Mouse (Mus musculus) heart, embryonic 14.5 days (tissue): Measurements from ENCODE around the gene Mesp2. TPM values are rescaled to one million over a fixed set of nuclear protein-coding genes. Genes with fewer than 3 reads are reported as not detected.
"Not testable (repeated sequence)": the region's sequence is repeated elsewhere in the genome, so short reads cannot be mapped to it uniquely, and the experiment has no call there.

Source experiments
- ATAC-seq: fragments of 200-750 bp; cut with Nextera tagmentation; 2 replicates; pipeline ENCODE4 v1.8.0; 2017; ENCODE audit warnings: low read depth, moderate TSS enrichment; ENCODE audit not compliant: insufficient number of reproducible peaks, insufficient read depth, low FRiP score
- H3K27ac ChIP-seq, 2 experiments: fragments of 200-500 bp in 1 of 2; fragments of 300-500 bp in 1 of 2; sonication (generic) in 1 of 2; replicated peaks in 1 of 2; 2 replicates each; pipeline ENCODE4 v1.5.1; 2012 to 2014; ENCODE audit warnings: low read depth in 2 of 2, low read length in 2 of 2, control low read depth in 1 of 2, mild to moderate bottlenecking in 1 of 2, mixed read lengths in 1 of 2; ENCODE audit not compliant: control insufficient read depth in 1 of 2, insufficient read depth in 1 of 2
- H3K27me3 ChIP-seq: fragments of 300-500 bp; sonication (generic); 2 replicates; pipeline ENCODE4 v1.6.1; 2014; ENCODE audit warnings: mild to moderate bottlenecking, low read length, control low read depth; ENCODE audit not compliant: control insufficient read depth, insufficient read depth
- H3K36me3 ChIP-seq: fragments of 300-500 bp; sonication (generic); 2 replicates; pipeline ENCODE4 v1.6.1; 2014; ENCODE audit warnings: mild to moderate bottlenecking, control low read depth, low read length, mixed read lengths; ENCODE audit not compliant: control insufficient read depth, insufficient read depth
- H3K4me1 ChIP-seq, 2 experiments: fragments of 200-500 bp in 1 of 2; fragments of 300-500 bp in 1 of 2; sonication (generic) in 1 of 2; 2 replicates each; pipeline ENCODE4 v1.6.1; 2012 to 2014; ENCODE audit warnings: low read length in 2 of 2, control low read depth in 1 of 2, mixed read lengths in 1 of 2; ENCODE audit not compliant: control insufficient read depth in 2 of 2, insufficient read depth in 2 of 2
- H3K4me2 ChIP-seq: fragments of 300-500 bp; sonication (generic); 2 replicates; pipeline ENCODE4 v1.6.1; 2014; ENCODE audit warnings: mild to moderate bottlenecking, low read length
- H3K4me3 ChIP-seq, 2 experiments: fragments of 200-500 bp in 1 of 2; fragments of 300-500 bp in 1 of 2; sonication (generic) in 1 of 2; 2 replicates each; pipeline ENCODE4 v1.5.1; 2012 to 2014; ENCODE audit warnings: low read length in 2 of 2, mild to moderate bottlenecking in 2 of 2, control low read depth in 1 of 2, low read depth in 1 of 2, moderate library complexity in 1 of 2; ENCODE audit not compliant: control insufficient read depth in 1 of 2, insufficient read depth in 1 of 2
- H3K9ac ChIP-seq: fragments of 300-500 bp; sonication (generic); 2 replicates; pipeline ENCODE4 v1.6.1; 2014; ENCODE audit warnings: mild to moderate bottlenecking, low read length
- H3K9me3 ChIP-seq: fragments of 300-500 bp; sonication (generic); 2 replicates; pipeline ENCODE4 v1.6.1; 2016; ENCODE audit warnings: low read length, control low read depth; ENCODE audit not compliant: control insufficient read depth
- WGBS: fragments of 180-500 bp; shearing (Covaris S2); extraction: QIAGEN DNeasy Blood & Tissue Kit; methylation state at CpG from one replicate; pipeline ENCODE4 v1.1.7; 2014; 5-methylcytosine and 5-hydroxymethylcytosine counted together
- polyA plus RNA-seq: library from polyadenylated mRNA; unstranded; fragments of >200 nt; fragmentation: Nextera tagmentation; extraction: Ambion mirVana; gene quantifications from 2 replicates; pipeline ENCODE4 v1.2.1, GENCODE M21; 2014

Gene Mesp2
- polyA plus RNA-seq, 1 experiment from 2014 or later = 0.27 TPM

DNA sequence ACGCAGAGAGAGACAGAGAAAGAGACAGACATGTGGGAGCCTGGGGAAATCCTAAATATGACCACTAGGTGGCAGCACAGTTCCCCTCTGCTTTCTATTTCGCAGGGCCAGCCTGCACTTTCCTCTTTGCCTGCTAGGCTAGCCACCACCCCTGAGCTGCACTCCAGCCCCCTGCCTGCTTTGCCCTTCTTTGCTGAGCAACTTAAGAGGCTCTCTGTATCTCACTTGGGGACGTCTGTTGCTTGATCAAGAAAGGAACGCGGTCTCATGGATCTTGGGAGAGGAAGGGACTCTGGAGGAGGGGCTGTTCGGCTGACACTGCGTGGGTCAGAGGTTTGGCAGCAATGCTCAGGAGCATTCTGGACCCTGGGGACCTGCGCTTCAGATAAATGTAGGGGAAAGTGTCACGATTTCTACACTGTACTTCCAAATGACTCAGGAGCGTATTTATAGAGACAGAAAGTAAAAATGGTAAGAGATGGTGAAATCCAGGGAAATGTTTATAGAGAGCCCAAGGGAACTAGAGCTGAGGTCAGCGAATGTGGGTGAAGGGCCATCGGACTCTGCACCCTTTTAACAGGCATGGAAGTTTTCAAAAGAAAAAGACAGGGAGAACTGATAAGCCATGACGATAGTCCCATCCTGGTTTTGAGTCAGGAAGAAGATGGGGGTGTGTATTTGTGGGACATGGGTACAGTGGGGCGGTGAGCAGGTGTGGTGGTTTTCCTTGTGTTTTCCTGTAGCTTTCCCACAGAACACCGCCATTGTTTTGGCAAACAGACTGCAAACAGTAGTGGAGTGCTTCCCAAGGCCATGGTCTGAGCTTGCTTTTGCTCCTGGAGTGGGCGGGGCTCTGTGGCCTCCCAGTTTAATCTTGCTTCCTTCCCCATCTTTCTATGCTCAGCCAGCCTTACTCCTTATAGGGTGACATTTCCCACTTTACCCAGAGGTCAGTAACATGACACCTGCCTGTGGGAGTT, 29.6 kb upstream of the Mesp2 start:
- ATAC-seq = no peak; the same call in 1 of the 2 replicates
- no peaks in the 10 kb centered on the region for H3K9me3 ChIP-seq
- H3K4me1 ChIP-seq = peaks cover 6 to 11% of the 10 kb centered on the region in 2 experiments; a peak in 2 of 4 replicates
- peak overlapping the region; percentile 32 to 36 for H3K4me3 ChIP-seq
- peak overlapping the region; percentile 58; the same call in 1 of the 2 replicates for H3K9ac ChIP-seq
- 23% methylated on average over 16 of the region's 16 CpGs for WGBS
- no peaks in the 10 kb centered on the region for H3K27me3 ChIP-seq
- no peaks in the 10 kb centered on the region for H3K36me3 ChIP-seq
- peak overlapping the region; percentile 65 for H3K4me2 ChIP-seq
- no peak overlapping the region for H3K27ac ChIP-seq

DNA sequence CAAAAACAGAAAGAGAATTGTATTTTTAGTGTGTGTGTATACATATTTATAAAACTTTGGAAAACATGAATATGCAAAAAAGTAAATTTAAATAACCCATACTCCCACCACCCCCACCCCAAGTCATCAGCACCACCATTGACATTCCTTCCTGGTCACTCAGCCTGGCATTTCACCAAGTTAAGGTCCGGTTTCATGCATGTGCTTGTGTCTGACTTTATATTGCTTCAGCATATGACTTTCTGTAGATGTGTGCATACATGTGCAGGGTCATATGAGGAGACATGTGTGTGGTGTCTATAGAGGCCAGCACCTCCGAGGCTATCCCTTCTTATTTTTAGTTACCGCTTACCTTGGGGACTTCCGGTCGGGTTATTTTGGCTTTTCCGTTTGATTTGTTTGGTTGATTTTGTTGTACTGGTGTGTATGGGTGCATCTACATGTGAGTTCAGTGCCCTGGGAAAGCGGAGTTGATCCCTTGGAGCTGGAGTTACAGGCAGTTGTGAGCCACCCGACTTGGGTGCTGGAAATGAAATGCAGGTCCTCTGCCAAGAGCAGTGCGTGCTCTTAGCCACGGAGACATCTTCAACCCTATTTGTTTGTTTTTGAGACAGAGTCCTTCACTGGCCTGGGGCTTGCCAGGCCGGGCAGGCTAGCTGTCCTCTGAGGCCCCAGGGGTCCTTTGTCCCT, 28.6 kb upstream of the Mesp2 start:
- Histone ChIP-seq H3K27ac (no peak overlapping the region), H3K4me3 (no peak overlapping the region), H3K36me3 (no peaks in the 10 kb centered on the region), H3K9ac (no peak overlapping the region), H3K4me1 (peaks cover 6 to 11% of the 10 kb centered on the region in 2 experiments; a peak in 2 of 4 replicates), H3K4me2 (no peak overlapping the region), H3K9me3 (no peaks in the 10 kb centered on the region), H3K27me3 (no peaks in the 10 kb centered on the region)
- 74% methylated on average over 11 of the region's 11 CpGs for WGBS
- no peak for ATAC-seq

DNA sequence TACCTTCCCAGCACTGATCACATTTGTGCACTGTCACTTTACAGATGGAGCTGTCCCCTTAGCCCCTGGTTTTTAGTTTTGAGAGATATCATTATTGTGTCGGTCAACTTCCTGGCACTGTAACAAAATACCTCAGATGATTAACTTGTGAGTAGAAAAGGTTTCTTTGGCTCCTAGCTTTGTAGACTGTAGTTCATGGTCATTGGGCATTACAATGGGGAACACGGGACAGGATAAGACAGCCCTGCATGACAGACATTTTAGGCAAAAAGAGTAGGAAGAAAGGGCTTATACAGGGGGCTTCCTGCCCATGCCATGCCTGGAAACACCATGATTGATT, 28.0 kb upstream of the Mesp2 start:
- Histone ChIP-seq H3K27me3 (no peaks in the 10 kb centered on the region), H3K9ac (no peak overlapping the region), H3K4me1 (peaks cover 6 to 11% of the 10 kb centered on the region in 2 experiments; a peak in 2 of 4 replicates), H3K36me3 (no peaks in the 10 kb centered on the region), H3K27ac (no peak overlapping the region), H3K4me3 (no peak overlapping the region), H3K9me3 (no peaks in the 10 kb centered on the region), H3K4me2 (no peak overlapping the region)
- no peak for ATAC-seq
- 73% methylated on average over 2 of the region's 2 CpGs for WGBS

DNA sequence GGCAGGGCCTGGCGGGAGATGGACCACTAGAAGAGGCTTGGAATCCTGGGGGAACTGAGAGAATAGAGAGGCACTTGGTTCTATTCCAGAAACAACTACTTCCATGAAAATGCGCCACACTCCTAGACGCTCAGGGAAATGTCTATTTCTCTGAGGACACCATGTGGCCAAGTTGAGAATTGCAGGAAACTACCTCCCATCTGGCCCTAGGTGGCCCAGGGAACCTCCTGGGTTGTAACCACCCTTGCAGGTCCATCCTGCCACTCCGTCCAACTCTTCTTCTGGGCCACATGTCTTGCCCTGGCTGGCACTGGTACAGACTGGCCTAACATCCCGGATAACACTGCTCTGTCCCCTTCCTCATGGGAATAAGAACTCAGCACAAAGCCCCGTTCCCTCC, 24.2 kb upstream of the Mesp2 start:
- Histone ChIP-seq H3K27me3 (peaks cover 11% of the 10 kb centered on the region), H3K4me3 (no peak overlapping the region), H3K9ac (no peak overlapping the region), H3K9me3 (no peaks in the 10 kb centered on the region), H3K36me3 (no peaks in the 10 kb centered on the region), H3K4me2 (no peak overlapping the region), H3K27ac (no peak overlapping the region), H3K4me1 (peaks cover 3% of the 10 kb centered on the region in 2 experiments; a peak in 2 of 4 replicates)
- peak; percentile 8; the same call in 1 of the 2 replicates for ATAC-seq
- 9% methylated on average over 6 of the region's 6 CpGs for WGBS

DNA sequence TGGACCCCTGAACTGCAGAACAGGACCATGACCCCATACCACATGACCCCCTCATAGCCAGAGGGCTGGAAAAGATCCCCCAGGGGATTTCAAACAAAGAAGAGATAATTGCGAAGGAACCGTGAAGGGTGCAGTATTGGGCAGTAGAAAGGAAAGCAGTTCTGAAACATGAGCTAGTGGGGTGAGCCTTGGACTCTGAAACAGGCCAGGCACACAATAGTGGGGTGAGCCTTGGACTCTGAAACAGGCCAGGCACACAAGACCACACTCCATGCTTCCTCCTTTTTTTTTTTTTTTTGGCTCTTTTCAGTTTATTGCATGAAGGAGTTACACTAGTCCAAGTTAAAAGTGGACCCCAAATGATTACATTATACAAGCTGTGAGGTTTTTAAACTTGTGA, 20.7 kb upstream of the Mesp2 start:
- Histone ChIP-seq H3K27me3 (peaks cover 46% of the 10 kb centered on the region), H3K4me1 (peaks cover 11 to 17% of the 10 kb centered on the region in 2 experiments; a peak in 3 of 4 replicates)
- H3K9me3 ChIP-seq, H3K9ac ChIP-seq, H3K27ac ChIP-seq, H3K36me3 ChIP-seq, H3K4me2 ChIP-seq, H3K4me3 ChIP-seq, ATAC-seq: not testable (repeated sequence)
- 58% methylated on average over 2 of the region's 2 CpGs for WGBS

DNA sequence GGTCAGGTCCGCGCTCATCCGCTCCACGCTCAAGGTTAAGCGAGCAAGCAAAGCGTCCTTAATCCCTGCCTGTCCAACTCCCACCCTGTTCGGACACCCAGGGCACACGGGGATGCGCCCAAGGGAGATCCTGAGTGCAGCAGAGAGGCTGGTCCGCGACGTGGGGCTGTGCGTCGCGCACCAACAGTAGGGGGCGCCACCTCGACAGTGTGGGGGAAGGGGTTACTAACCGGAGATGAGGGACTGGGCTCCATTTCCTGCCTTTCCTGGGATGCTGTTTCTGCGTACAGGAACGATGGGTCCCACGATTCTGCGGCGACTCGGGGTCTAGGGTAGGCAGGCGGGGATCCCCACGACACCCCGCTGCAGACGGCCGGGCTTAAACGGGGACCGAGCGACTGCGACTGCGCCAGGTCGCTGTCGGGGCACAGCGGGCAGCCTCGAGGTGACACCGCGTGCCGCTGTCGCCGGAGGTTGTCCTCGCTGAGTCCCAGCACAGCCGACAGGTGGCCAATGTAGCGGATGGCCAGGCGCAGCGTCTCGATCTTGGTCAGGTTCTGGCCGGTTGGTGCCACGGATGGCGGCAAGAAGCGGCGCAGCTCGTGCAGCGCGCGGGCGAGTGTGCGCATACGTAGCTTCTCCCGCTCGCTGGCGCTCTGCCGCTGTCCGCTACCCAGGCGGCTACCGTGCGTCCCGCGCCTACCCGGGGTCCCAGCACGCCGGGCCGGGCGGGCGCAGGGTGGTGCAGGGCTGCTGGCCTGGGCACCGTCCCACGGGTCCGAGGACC, 17.7 kb upstream of the Mesp2 start:
- H3K27ac ChIP-seq = no peak overlapping the region
- H3K27me3 ChIP-seq = peaks cover 50% of the 10 kb centered on the region
- H3K36me3 ChIP-seq = no peaks in the 10 kb centered on the region
- H3K4me1 ChIP-seq = peaks cover 11 to 17% of the 10 kb centered on the region in 2 experiments; a peak in 3 of 4 replicates
- no peaks in the 10 kb centered on the region for H3K9me3 ChIP-seq
- no peak for ATAC-seq
- WGBS = 1% methylated on average over 76 of the region's 80 CpGs
- H3K4me2 ChIP-seq = peak overlapping the region; percentile 84
- peak overlapping the region; percentile 52 for H3K9ac ChIP-seq
- H3K4me3 ChIP-seq = peak overlapping the region; percentile 39 to 43

DNA sequence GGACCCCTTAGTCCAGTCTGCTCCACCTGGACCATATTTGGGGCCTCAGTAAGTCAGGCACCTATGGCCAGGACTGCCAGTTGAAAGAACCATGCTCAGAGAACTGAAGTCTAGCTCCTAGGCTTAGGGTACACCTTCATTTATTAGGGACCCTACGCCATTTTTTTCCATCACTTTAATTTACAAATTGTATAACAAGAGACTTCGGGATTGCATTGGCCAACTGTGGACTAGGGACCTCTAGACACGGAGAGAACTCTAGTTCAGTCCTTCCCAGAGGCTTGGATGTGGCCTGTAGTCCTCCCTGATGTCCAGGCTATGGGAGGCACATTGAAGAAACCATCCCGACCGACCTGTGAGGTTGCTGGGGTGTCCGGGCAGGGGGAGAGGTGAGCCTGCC, 16.8 kb upstream of the Mesp2 start, which contains the start of gene Mesp1:
Gene Mesp1 (minus strand): TSS at position 101 of the 400 bp plus-strand sequence.
- Histone ChIP-seq H3K9ac (peak within 1 kb of the TSS; percentile 52), H3K4me2 (peak within 1 kb of the TSS; percentile 84), H3K36me3 (no peaks in the 10 kb centered on the region), H3K4me1 (peaks cover 11 to 17% of the 10 kb centered on the region in 2 experiments; a peak in 3 of 4 replicates), H3K4me3 (peak within 1 kb of the TSS; percentile 39 to 43), H3K27me3 (peaks cover 45% of the 10 kb centered on the region), H3K27ac (no peak within 1 kb of the TSS), H3K9me3 (no peaks in the 10 kb centered on the region)
- 66% methylated on average over 6 of the region's 6 CpGs for WGBS
- ATAC-seq = no peak
